Mouse (Mus musculus) megakaryocyte, adult 5-6 weeks (primary cell): ENCODE measurements around the gene Fam71a. TPM values are rescaled to one million over a fixed set of nuclear protein-coding genes. Genes with fewer than 3 reads are reported as not detected.
A peak's percentile ranks its signal among the peaks of the same experiment; 100 is the strongest.

Experiments used
- ATAC-seq: 2 replicates; pipeline ENCODE4 v1.8.0; 2016; ENCODE audit warnings: mild to moderate bottlenecking, inconsistent platforms; ENCODE audit not compliant: poor library complexity, severe bottlenecking
- total RNA-seq, 2 experiments: library from RNA; stranded (forward) in 1 of 2; stranded (reverse) in 1 of 2; fragments of 153-499, 151-499 nt in 1 of 2; fragments of 221-1000, 200-1000 nt in 1 of 2; gene quantifications; 2 replicates each; pipeline versions ENCODE4 v1.2.3 to v1.2.4; 2015 to 2017

Fam71a gene
- total RNA-seq (2015): 0.14 and 0.49 TPM in 2 replicates
- total RNA-seq (2017): 0.24 TPM in 1 of 2 replicates, not detected in the other

DNA sequence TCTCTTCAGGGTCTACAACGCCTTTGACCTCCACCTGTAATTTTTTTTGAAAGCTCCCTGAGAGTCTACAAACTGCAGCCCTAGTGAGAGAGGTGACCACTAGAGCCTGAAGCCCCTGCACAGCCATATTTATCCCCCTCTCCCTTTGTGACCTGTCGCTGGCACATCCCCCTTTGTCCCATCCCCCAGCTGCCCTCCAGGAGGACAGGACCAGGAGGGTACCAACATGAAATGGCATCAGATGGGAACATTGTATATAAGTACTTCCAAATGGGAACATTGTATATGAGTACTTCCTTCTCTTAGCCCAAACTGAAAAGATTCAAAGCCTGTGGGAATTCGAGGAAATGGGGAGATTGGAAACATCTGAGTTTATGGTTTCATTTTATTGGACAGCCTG is at the start of gene Fam71a:
Gene Fam71a, minus strand, starts transcription at position 101 of the 400 bp plus-strand sequence.
- ATAC-seq: no peak

DNA sequence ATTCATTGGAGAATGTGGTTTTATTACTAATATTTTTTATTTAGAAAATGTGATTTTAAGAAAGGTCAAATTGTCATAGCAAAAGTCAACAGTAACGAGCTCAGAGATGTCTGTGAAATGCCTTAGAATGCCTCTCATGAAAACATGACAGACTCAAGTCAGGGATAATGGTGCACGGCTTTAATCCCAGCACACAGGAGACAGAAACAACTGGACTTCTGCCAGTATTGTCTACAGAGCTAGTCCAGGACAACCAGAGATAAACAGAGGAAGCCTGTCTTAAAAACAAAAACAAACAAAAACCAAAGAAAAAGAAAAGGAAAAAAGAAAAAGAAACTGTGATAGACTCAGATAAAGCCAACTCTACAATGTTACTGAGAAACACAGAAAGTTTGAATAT is 46.5 kb upstream of the Fam71a start:
- no peak for ATAC-seq

GRCm38 (mm10) chr1:191205791-191206190 is 41.2 kb upstream of the Fam71a start:
- ATAC-seq: peak; percentile 36

DNA sequence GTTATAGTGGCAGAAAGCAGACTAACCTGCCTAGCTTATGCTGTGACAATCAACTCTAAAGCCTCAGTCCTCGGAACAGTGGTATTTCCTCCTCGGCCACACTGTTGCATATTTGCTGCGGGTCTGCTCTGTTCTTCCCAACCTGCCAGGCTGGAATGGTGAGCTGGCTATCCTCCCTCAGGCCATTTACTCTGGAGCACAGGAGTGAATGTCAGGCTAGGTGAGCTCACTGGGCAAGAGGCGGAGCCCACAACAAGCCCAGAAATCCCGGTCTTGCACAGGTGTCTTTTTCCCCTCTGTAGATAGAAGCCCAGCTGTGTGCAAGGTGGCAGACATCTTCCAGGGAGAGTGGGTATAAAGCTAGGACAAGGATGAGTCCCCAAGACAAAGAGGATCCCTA is 40.3 kb upstream of the Fam71a start:
- ATAC-seq: no peak

GRCm38 (mm10) chr1:191203496-191203895 is 38.9 kb upstream of the Fam71a start:
- ATAC-seq: no peak

- ATAC-seq: no peak
Measured at GRCm38 (mm10) chr1:191202208-191202952, 37.8 kb upstream of the Fam71a start.

DNA sequence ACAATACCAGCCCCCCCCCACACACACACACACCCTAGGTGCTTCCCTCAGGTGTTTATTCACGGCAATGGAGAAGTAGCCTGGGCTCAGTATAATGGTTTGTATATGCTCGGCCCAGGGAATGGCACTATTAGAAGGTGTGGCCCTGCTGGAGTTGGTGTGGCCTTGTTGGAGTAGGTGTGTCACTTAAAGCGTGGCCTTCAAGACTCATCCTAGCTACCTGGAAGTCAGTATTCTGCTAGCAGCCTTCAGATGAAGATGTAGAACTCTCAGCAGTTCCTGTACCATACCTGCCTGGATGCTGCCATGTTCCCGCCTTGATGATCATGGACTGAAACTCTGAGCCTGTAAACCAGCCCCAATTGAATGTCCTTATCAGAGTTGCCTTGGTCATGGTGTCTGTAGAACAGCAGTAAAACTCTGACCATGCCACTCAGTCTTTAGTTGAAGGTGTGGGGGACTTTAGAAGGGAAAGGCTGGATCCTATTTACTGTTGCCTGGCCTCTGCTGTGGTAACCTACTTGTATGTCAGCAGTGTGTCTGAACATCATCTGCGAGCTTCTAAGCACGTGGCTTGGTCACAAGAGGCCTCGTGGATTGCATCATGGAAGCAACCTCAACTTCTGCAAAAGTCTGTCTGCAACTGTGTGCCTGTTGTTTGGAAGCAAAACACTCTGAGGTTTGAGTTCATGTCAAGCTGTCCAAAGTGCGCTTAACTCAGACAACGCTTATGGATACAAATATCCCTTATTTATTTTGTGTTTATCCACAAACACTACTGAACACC is 36.4 kb upstream of the Fam71a start:
- ATAC-seq: peak; percentile 84

GRCm38 (mm10) chr1:191197916-191198315 is 33.3 kb upstream of the Fam71a start:
- peak; percentile 67 for ATAC-seq

GRCm38 (mm10) chr1:191196016-191196415 is 31.4 kb upstream of the Fam71a start:
- no peak for ATAC-seq

DNA sequence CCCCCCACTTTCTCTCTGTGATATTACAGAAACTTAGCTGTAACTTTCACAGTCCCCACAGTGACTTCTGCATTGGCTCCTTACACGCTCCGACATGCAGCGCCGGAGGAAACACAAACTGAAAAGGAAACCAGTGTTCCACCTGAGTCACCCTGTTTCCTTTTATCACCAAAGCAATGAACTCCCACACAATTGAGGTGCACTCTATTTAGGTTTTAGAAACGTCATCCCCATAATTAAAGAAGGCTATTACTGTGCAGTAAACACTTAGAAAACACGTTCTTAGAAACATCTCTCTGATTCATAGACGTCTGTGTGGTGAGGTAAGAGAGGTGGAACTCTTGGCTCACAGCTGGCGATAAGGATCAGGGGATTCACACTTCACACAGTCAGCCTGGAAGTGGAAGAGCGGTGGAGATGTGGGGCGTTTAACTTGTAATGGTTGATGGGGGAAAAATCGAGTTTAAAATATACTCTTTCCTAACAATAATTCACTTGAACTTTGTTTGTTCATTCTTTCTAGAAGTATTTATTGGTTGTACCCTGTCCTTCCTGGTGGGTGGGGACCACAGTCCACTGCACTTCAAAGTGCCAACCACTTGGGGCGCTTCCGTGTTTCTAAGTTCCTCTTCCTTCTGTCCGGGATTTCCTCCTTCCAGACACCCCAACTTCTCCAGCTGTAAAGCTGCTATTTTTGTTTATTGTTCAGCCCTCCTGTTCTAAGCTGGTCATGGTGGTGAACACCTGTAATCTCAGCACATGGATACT is 29.2 kb upstream of the Fam71a start:
- peak; percentile 75 for ATAC-seq

- ATAC-seq: no peak
Measured at GRCm38 (mm10) chr1:191192751-191193150, 28.1 kb upstream of the Fam71a start.

- no peak for ATAC-seq
Measured at GRCm38 (mm10) chr1:191192213-191192612, 27.6 kb upstream of the Fam71a start.

DNA sequence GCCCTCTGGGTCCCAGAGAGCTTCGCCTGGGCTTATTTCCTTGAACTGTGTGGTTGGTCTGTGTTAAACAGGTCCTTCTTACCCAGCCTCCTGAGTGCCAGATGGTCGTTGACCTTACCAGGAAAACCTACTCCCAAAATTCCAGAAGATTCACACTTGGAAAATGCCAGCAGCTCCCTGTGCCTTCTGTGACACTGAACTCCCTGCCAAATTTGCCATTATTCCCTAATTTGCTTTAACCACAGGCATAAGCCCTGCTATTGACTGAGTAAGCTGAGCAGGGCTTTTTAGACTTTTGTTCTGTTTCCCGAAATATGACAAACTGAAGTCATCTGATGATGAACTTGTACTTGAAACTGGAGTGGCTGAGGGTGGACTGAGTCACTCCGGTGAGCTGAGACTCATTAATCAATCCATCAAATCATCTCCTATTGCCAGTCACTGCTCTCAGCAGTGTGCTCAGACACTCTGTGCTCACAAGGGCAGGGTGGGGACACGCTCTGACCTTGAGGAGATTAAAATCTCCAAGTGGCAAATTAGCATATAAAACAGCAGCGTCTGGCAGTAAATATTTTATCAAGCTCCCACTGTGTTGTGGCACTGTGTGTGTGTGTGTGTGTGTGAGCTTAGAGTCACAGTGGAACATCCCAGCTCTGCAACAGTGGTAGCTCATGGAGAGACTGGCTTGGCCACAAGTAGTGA is 25.2 kb upstream of the Fam71a start:
- ATAC-seq: no peak

- no peak for ATAC-seq
Measured at GRCm38 (mm10) chr1:191186386-191186770, 21.8 kb upstream of the Fam71a start.

GRCm38 (mm10) chr1:191185761-191186385 is 21.3 kb upstream of the Fam71a start:
- ATAC-seq: no peak

DNA sequence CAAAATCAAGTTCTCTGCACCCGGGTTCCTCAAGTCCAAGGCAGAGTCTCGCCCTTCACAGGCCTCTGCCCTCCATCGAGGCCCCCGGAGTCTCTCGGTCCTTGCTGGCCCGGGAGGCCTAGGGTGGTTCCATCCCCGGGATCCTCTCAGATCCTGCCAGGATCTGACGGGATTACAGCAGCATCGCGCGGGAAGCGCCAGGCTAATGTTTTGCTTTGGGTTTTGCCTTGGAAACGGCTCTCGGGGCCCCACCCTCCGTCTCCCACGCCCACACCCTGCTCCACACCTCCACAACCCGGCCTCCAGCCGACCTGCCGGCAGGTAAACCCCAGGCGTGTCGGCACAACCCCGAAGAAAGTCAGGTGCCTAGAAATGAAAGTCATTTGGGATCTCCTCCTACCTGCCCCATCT is 20.2 kb upstream of the Fam71a start:
- ATAC-seq: no peak

- no peak for ATAC-seq
Measured at GRCm38 (mm10) chr1:191184066-191184815, 19.6 kb upstream of the Fam71a start.

DNA sequence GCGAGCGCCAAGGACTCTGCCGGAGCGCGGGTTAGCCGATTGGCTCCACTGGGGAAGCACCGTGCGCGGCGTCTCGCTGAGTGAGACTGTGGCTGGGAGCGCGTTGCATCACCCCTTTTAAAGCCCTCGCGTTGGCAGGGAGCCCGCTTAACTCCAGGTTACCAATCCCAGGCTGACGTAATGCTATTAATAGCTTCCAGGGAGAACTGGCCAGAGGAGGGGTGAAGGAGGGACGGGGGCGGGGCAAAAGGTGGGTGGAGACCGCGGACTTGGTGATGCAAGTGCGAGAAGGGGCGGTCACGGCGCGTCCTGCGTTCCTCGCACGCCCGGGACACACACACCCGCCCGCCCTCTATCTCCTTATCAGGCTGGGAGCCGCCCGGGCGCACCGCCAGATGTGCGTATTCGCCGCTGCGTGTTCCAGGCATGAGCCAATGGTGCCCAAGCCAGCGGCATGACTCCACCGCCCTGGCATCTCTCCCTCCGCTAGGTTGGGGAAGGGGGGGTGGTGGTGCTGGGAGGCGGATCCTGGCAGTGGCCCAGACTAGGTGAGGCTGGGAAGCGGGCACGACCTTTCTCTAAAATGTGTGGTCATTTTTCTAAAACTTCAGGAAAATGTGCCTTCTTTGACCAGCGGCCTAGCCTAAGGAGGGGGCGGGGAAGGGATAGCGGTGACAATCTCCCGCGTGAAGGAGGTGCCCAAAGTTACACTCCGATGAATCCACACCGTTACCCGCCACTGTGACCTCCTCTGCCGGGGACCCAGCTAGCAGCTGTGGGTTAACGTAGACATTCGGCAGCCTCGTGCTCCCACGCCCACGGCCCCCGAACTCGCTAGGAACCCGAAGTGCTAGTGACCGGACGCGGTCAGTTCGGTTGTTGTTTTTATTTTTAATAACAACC is 18.8 kb upstream of the Fam71a start:
- peak; percentile 71 for ATAC-seq
